Mouse (Mus musculus) E14TG2a.4 (cell line): Measurements from ENCODE around the gene Jak2.

Experiments
- CTCF ChIP-seq: conservative IDR thresholded peaks from 2 replicates; pipeline ENCODE4 v1.5.1; 2014; ENCODE audit warnings: low read length
- NANOG ChIP-seq: IDR thresholded peaks from 2 replicates; pipeline ENCODE4 v1.6.1; 2014; ENCODE audit warnings: borderline replicate concordance, low read length, mixed read lengths
- POU5F1 ChIP-seq: IDR thresholded peaks from 2 replicates; pipeline ENCODE4 v1.6.1; 2014; ENCODE audit warnings: low read length, borderline replicate concordance

- no peak for TF ChIP-seq CTCF
- TF ChIP-seq NANOG: no peak
- TF ChIP-seq POU5F1: no peak
Measured at GRCm38 (mm10) chr19:29261638-29262037, 10.0 kb downstream of the Jak2 start.
